Mouse (Mus musculus) midbrain, embryonic 10.5 days (tissue): Measurements from ENCODE around the gene Cc2d1b. TPM values are rescaled to one million over a fixed set of nuclear protein-coding genes. Genes with fewer than 3 reads are reported as not detected.

Experiments used
- DNase-seq: peaks from one replicate; pipeline ENCODE4 v3.0.0-alpha.2; 2017; ENCODE audit warnings: low spot score
- H3K27ac ChIP-seq: fragments of 300-500 bp; sonication (generic); replicated peaks from 2 replicates; pipeline ENCODE4 v1.5.1; 2016; ENCODE audit warnings: mild to moderate bottlenecking
- H3K27me3 ChIP-seq: fragments of 300-500 bp; sonication (generic); 2 replicates; pipeline ENCODE4 v1.6.1; 2016; ENCODE audit warnings: low read depth, mild to moderate bottlenecking; ENCODE audit not compliant: poor library complexity, severe bottlenecking
- H3K36me3 ChIP-seq: fragments of 300-500 bp; sonication (generic); 2 replicates; pipeline ENCODE4 v1.6.1; 2016; ENCODE audit warnings: mild to moderate bottlenecking, moderate library complexity
- H3K4me1 ChIP-seq: fragments of 300-500 bp; sonication (generic); 2 replicates; pipeline ENCODE4 v1.6.1; 2016
- H3K4me3 ChIP-seq: fragments of 300-500 bp; sonication (generic); 2 replicates; pipeline ENCODE4 v1.5.1; 2016; ENCODE audit warnings: mild to moderate bottlenecking, moderate library complexity
- H3K9me3 ChIP-seq: fragments of 300-500 bp; sonication (generic); replicated peaks from 2 replicates; pipeline ENCODE4 v1.6.1; 2016; ENCODE audit warnings: mild to moderate bottlenecking
- WGBS: fragments of 180-500 bp; shearing (Covaris S2); methylation state at CpG from one replicate; pipeline ENCODE4 v1.1.7; 2016; 5-methylcytosine and 5-hydroxymethylcytosine counted together
- polyA plus RNA-seq: library from polyadenylated mRNA; unstranded; fragments of >200 nt; fragmentation: Nextera tagmentation; extraction: Ambion mirVana; gene quantifications from 2 replicates; pipeline ENCODE4 v1.2.1, GENCODE M21; 2016

Cc2d1b gene
- polyA plus RNA-seq, 1 experiment from 2014 or later, result 20.9 TPM

- H3K27ac ChIP-seq, result peak overlapping the region; percentile 93
- peaks cover 21% of the 10 kb centered on the region for H3K4me1 ChIP-seq
- no peaks in the 10 kb centered on the region for H3K9me3 ChIP-seq
- no peak for DNase-seq
- 29% methylated on average over 8 of the region's 8 CpGs for WGBS
- H3K27me3 ChIP-seq, result no peaks in the 10 kb centered on the region
- H3K36me3 ChIP-seq, result peaks cover 39% of the 10 kb centered on the region
- H3K4me3 ChIP-seq, result peak overlapping the region; percentile 75
Observed at GRCm38 (mm10) chr4:108620536-108620935, 796 bp downstream of the Cc2d1b start.

DNA sequence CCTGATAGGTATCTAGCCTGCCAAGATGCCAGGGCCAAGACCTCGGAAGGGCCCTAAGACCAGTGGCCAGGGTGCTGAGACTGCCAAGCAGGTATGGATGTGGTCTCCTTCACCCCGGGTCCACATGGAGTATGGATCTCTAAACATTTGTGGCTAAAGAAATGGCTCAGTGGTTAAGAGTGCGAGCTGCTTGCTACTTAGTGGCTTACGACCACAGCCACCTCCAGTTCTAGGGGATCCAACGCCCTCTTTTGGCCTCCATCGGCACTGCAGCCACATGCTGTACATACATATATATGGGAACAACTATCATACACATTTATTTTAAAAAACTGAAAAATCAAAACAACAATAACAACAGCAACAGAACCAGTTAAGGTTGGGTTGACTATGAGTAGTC is 1.8 kb downstream of the Cc2d1b start:
- no peaks in the 10 kb centered on the region for H3K9me3 ChIP-seq
- no peak overlapping the region for H3K4me3 ChIP-seq
- H3K27me3 ChIP-seq, result no peaks in the 10 kb centered on the region
- H3K36me3 ChIP-seq, result peaks cover 40% of the 10 kb centered on the region
- no peak for DNase-seq
- 96% methylated on average over 6 of the region's 6 CpGs for WGBS
- peaks cover 21% of the 10 kb centered on the region for H3K4me1 ChIP-seq
- no peak overlapping the region for H3K27ac ChIP-seq

- Histone ChIP-seq H3K27me3 (no peaks in the 10 kb centered on the region), H3K36me3 (peaks cover 86% of the 10 kb centered on the region), H3K27ac (no peak overlapping the region), H3K4me3 (no peak overlapping the region), H3K9me3 (no peaks in the 10 kb centered on the region), H3K4me1 (no peaks in the 10 kb centered on the region)
- no peak for DNase-seq
- 97% methylated on average over 5 of the region's 5 CpGs for WGBS
Observed at GRCm38 (mm10) chr4:108627066-108627465, 7.3 kb downstream of the Cc2d1b start.

GRCm38 (mm10) chr4:108629363-108629880 is 9.7 kb downstream of the Cc2d1b start:
- no peaks in the 10 kb centered on the region for H3K9me3 ChIP-seq
- no peaks in the 10 kb centered on the region for H3K4me1 ChIP-seq
- WGBS, result 91% methylated on average over 7 of the region's 7 CpGs
- H3K4me3 ChIP-seq, result no peak overlapping the region
- H3K27me3 ChIP-seq, result no peaks in the 10 kb centered on the region
- DNase-seq, result no peak
- H3K36me3 ChIP-seq, result peaks cover 99% of the 10 kb centered on the region
- no peak overlapping the region for H3K27ac ChIP-seq

GRCm38 (mm10) chr4:108630096-108630495 is 10.4 kb downstream of the Cc2d1b start:
- 93% methylated on average over 9 of the region's 9 CpGs for WGBS
- Histone ChIP-seq H3K9me3 (no peaks in the 10 kb centered on the region), H3K4me1 (peaks cover 6% of the 10 kb centered on the region), H3K36me3 (peaks cover 99% of the 10 kb centered on the region), H3K4me3 (no peak overlapping the region), H3K27ac (no peak overlapping the region), H3K27me3 (no peaks in the 10 kb centered on the region)
- no peak for DNase-seq

DNA sequence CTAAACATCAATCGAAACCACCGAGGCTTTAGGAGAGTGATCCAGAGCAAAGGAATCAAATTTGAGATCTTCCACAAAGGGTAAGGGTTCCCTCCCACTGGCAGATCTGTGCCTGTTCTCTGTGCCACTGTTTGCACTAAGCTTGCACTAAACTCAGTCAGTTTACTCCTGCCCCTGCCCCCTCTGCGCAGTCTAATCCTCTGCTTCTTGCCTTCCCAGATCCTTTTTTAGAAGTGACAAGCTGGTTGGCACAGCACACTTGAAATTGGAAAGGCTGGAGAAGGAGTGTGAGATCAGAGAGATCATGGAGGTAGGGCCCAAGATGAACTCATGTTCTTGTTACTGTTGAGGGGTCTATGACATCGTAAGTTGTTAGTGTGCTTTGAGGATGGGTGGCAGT is 11.9 kb downstream of the Cc2d1b start:
- DNase-seq, result no peak
- 95% methylated on average over 4 of the region's 4 CpGs for WGBS
- H3K36me3 ChIP-seq, result peaks cover 97% of the 10 kb centered on the region

DNA sequence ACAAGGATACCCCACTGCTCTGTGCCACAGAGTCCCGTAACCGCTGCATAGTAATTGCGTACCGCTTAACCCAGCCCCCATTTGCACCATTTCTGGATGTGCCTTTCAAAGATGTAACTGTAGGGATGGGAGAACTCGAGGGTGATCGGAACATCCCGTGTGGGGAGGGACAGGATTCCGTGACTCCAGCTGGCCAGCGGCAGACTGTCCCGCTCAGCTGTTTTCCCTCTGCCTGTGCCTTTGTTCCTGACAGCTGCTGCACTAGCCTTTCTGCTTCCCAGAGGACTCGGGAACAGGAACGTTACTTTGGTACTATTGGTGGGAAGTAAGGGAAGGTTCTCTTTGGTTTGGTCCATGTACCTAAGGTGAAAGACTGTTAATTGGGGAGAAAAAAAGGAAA is 14.0 kb downstream of the Cc2d1b start:
- H3K4me1 ChIP-seq, result peaks cover 8% of the 10 kb centered on the region
- no peak overlapping the region for H3K4me3 ChIP-seq
- no peak for DNase-seq
- no peak overlapping the region; the same call in 1 of the 2 replicates for H3K27ac ChIP-seq
- WGBS, result 80% methylated on average over 12 of the region's 12 CpGs
- H3K36me3 ChIP-seq, result peaks cover 92% of the 10 kb centered on the region
- H3K9me3 ChIP-seq, result no peaks in the 10 kb centered on the region
- H3K27me3 ChIP-seq, result no peaks in the 10 kb centered on the region

More for the DNA sequence above, 11.9 kb downstream of the Cc2d1b start:
- Histone ChIP-seq H3K27ac (no peak overlapping the region), H3K9me3 (no peaks in the 10 kb centered on the region), H3K4me1 (peaks cover 8% of the 10 kb centered on the region), H3K27me3 (no peaks in the 10 kb centered on the region), H3K4me3 (no peak overlapping the region)

- H3K27me3 ChIP-seq, result no peaks in the 10 kb centered on the region
- H3K27ac ChIP-seq, result peak overlapping the region; percentile 68
- WGBS, result 66% methylated on average over 4 of the region's 4 CpGs
- peaks cover 8% of the 10 kb centered on the region for H3K4me1 ChIP-seq
- H3K36me3 ChIP-seq, result peaks cover 92% of the 10 kb centered on the region
- no peaks in the 10 kb centered on the region for H3K9me3 ChIP-seq
- DNase-seq, result no peak
- no peak overlapping the region for H3K4me3 ChIP-seq
Observed at GRCm38 (mm10) chr4:108634696-108635095, 15.0 kb downstream of the Cc2d1b start.

GRCm38 (mm10) chr4:108635101-108635500 is 15.4 kb downstream of the Cc2d1b start:
- Histone ChIP-seq H3K4me3 (no peak overlapping the region), H3K9me3 (no peaks in the 10 kb centered on the region), H3K27ac (peak overlapping the region; percentile 68), H3K27me3 (no peaks in the 10 kb centered on the region), H3K36me3 (peaks cover 88% of the 10 kb centered on the region), H3K4me1 (peaks cover 8% of the 10 kb centered on the region)
- DNase-seq, result no peak

- no peak for DNase-seq
- Histone ChIP-seq H3K4me3 (no peak overlapping the region), H3K36me3 (peaks cover 86% of the 10 kb centered on the region), H3K27me3 (no peaks in the 10 kb centered on the region), H3K4me1 (peaks cover 8% of the 10 kb centered on the region), H3K27ac (no peak overlapping the region), H3K9me3 (no peaks in the 10 kb centered on the region)
- WGBS, result 86% methylated on average over 3 of the region's 3 CpGs
Observed at GRCm38 (mm10) chr4:108637721-108638120, 18.0 kb downstream of the Cc2d1b start.

DNA sequence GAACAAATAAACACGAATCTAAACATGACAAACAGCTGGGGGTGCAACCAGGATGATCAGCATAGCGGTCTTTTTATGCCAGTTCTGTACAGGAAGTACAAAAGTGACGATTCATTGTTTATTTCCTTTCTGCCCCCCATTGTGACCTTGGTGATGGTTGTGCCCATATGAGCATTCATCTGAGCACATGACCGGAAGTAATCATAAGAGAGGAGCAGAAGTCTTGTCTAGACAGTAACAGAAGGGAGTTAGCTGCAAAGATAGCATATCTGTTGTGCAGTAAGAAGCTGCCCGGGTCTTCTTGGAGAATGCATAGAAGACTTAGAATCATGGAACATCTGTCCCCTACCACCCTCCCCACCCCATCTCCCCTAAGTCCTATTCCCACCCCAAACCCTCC is 19.0 kb downstream of the Cc2d1b start:
- 85% methylated on average over 5 of the region's 5 CpGs for WGBS
- Histone ChIP-seq H3K27ac (no peak overlapping the region), H3K9me3 (no peaks in the 10 kb centered on the region), H3K36me3 (peaks cover 84% of the 10 kb centered on the region), H3K27me3 (no peaks in the 10 kb centered on the region), H3K4me1 (peaks cover 8% of the 10 kb centered on the region), H3K4me3 (no peak overlapping the region)
- DNase-seq, result no peak

DNA sequence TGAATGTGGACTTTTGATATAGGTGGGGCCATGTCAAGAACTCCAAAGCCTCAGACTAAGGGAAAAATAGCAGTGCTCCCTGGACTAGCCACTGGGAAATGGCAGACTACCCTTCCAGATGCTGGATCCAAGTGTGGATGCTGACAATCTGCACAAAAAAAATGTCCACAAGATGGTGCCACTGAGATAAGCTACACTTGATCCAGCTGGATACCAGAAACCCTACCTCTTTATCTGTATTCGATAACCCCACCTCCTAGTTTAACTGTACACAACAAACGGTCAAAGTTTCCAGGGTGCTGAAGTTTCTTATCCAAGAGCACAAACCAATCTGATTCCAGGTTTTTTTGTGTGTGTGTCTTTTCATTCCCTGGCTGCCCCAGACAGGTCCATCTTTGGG is 44.7 kb downstream of the Cc2d1b start:
- Histone ChIP-seq H3K9me3 (no peaks in the 10 kb centered on the region), H3K27me3 (no peaks in the 10 kb centered on the region), H3K4me1 (no peaks in the 10 kb centered on the region), H3K27ac (no peak overlapping the region), H3K36me3 (peaks cover 25% of the 10 kb centered on the region), H3K4me3 (no peak overlapping the region)
- DNase-seq, result no peak
- 87% methylated on average over 2 of the region's 2 CpGs for WGBS
